Mouse (Mus musculus): ENCODE measurements at regions not wholly inside any gene's neighbourhood (a gene's known extent, or its start where the extent isn't known, plus 50 kb on each side); places are given as distances from the start of the nearest gene placed in this dataset.
"Not testable (repeated sequence)": the region's sequence is repeated elsewhere in the genome, so short reads cannot be mapped to it uniquely, and the experiment has no call there.

DNA sequence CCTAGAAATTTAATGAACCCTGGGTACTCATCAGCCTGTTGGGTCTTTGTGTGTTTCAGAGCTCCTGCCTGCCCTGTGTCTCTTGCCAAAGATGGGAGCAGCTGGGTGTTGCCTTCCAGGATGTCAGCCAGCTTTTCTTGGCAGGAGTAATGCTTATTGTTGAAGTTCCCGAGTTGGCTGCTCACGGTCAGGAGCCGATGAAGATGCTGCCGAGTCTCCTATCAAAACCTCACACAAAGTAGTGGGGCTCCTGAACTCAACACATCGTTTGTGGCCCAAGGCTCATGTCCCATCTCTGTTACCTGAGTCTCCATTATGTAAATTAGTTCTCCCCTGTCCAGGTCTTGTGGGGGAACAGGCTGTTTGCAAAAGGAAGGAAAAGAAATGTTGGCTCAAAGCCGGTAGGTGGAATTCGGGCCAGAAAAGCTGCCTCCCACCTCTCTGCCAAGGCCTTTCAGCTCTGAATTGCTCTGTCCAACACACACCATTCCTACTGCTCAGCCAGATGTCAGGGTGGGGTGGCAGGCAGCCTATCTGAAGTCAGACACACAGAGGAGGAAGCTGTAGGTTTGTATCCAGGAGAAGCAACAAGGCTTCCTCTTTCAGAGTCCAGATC is 67.6 kb upstream of the Rmdn2 start:
- peak; percentile 67 for DNase-seq (ENCODE audit: extremely low read depth, insufficient read length, low spot score)

DNA sequence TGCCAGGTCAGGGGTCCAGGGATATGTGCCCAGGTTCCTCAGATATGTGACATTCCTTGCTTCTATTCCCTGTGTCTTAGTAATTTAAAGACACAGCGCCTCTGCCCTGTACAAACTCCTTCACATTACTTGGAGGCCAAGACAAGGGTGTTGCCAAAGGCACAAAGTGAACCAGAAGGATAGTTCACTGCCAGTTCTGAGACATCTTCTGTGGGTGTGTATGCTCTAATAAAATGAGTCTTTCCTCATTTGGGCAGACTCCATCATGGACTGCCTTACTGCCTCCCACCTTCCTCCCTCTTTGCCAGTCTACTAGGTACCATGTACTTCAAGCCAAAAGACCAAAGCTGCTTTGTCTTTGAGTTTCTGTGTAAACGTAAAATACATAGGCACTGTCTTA is 65.8 kb upstream of the Rmdn2 start:
- DNase-seq (ENCODE audit: extremely low read depth, insufficient read length, low spot score), result no peak

DNA sequence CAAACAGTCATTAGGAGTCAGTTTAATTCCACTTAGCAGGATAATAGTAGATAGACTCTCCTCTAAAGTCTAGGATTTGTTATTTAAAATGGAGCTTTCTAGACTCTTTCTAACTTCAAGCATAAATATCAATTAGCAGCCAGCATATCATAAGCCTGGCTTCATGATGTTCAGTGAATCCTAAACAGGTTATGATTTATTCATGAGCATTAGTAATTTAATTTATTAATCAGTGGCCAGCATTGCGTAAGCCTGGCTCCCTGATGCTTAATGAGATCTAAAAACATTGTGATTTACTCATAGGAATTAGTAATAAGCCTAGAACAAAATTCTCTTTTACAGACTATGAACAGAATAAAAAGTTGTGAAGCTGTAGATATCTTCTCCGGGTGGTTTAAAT is 64.6 kb upstream of the Rmdn2 start:
- no peak for DNase-seq (ENCODE audit: extremely low read depth, insufficient read length, low spot score)

DNA sequence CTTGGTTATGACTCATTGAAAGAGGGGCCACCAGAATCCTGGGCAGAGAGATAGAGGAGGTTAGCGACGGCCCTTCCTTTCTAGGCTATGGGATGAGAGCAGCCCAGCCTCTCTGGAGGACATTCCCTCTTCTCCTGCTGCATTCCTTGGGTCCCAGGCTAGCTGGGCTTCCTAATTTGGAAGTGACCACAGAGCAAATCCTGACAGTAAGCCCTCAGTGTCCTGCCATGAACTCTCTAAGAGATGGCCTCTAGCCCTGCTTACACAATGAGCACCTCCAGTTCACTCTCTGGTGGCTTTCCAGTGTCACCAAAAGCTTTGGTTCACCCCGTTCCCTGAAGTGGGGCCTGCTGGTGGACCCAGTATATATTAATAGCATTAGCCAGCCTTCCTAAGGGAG is 64.1 kb upstream of the Rmdn2 start:
- DNase-seq (ENCODE audit: extremely low read depth, insufficient read length, low spot score), result no peak

DNA sequence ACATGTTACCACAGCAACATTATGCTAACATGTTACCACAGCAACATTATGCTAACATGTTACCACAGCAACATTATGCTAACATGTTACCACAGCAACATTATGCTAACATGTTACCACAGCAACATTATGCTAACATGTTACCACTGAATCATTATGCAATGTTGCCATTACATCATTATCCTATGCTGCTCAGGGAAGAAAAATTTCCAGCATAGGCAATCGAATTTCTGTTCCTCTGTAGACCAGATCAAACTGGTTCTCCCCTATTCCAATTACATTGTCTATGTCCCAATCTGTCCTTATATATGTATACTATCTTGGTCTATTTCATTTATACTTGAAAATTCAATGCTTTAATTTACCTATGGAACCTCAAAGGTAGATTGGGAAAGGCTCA is 61.3 kb upstream of the Rmdn2 start:
- DNase-seq (ENCODE audit: extremely low read depth, insufficient read length, low spot score), result not testable (repeated sequence)

DNA sequence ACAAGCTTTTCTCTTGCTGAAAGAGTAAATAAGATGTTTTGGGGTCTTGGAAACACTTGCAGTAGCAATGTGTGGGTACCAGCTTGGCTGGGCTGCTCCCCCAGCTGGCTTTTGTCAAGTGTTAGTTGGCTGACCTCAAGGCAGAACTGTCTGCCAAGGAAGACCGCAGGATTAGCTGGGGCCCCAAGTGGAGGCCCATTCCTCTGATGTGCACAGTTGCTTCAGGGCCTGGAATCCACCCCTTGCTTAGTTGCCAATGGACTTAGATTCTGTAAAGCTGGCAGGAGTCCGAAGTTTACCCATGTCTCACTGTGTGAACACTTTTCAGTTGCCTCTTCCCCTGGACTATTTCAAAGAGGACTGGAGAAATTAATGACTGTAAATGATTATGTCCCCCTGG is 57.8 kb upstream of the Rmdn2 start:
- peak; percentile 68 for DNase-seq (ENCODE audit: extremely low read depth, insufficient read length, low spot score)

DNA sequence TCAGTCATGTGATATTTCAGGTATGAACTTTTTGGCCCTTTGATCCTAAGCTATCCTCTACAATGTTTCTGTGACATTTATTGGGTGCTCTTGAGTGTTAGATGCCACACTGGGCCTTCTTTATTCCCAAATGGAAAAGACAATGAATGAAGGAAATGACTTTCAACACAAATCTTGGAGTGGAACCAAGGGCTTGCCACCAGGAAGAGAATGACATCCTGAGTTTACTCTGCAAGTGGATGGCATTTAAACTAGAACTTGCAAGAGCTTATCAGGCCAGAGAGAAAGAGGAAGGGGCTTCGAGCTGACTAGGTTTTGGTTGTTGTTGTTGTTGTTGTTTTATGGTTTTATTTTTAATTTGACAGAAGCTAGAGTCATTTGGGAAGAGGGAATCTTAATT is 56.1 kb upstream of the Rmdn2 start:
- no peak for DNase-seq (ENCODE audit: extremely low read depth, insufficient read length, low spot score)

Measured in 3134 (cell line).